Mouse (Mus musculus): ENCODE data around the gene Spata13. TPM values are rescaled to one million over a fixed set of nuclear protein-coding genes. Genes with fewer than 3 reads are reported as not detected.

Gene Spata13
- polyA plus RNA-seq (2012; rRNA removed; ENCODE audit: low replicate concordance), result 10.0 and 16.1 TPM in 2 replicates

DNA sequence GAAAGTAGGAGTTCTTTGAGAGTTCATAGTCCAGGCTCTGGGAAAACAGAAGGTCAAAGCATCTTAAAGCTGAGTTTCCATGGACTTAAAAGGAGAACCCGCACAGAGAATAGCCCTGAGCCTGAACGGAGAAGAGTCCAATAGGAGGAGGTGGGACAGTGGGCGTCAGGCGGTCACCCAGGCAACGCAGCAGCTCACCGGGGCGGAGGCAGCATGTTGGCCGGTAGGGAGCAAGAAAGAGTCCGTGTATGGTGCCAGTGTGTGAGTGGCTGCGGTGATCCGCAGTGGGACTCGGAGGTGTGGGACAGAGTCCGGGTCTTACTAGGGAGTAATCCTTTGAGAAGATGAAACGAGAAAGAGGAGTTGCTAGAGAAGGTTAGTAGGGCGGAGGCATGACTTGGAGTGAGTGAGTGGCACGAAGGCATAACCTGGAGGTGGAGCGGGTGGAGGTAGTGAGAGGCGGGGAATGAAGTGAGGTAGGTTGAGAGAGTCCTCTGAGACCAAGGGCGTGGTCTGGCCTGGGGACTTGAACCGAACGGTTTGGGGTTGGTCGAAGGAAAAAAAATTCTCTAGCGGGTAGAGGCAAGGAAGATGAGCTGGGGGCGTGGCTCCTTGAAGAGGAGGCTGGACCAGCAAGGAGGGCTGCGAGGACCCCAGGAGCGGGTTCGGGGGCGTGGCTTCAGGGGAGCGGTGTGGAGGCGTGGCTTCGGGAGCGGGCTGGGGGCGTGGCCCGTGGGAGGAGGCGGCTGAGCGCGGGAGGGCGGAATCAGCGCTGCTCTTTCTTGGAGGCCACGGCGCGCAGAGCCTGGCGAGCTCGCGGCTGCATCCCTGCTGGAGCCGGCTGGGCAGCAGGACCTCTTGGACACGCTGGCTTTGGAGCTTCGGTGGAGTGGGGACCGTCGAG is at the start of gene Spata13:
Gene Spata13 (plus strand): TSS at position 41 of the 904 bp plus-strand sequence.

GRCm38 (mm10) chr14:60767884-60768283 is 134.1 kb downstream of the Spata13 start, which contains the start of gene C1qtnf9:
TSS of gene C1qtnf9 (plus strand) at chr14:60768134.

GRCm38 (mm10) chr14:60784427-60785315 is 150.9 kb downstream of the Spata13 start, which contains the start of gene Mipep:
TSS of gene Mipep (plus strand) at chr14:60784573.

Other genes with a start within 250 kb of the Spata13 start
- gene C1qtnf9, start 134.1 kb downstream of the Spata13 start, polyA plus RNA-seq (2012; rRNA removed; ENCODE audit: low replicate concordance), result 14.3 and 76.3 TPM in 2 replicates
- 12.3 and 14.9 TPM in 2 replicates for gene Mipep, start 150.6 kb downstream of the Spata13 start, polyA plus RNA-seq (2012; rRNA removed; ENCODE audit: low replicate concordance)

Data from subcutaneous adipose tissue, adult 2 months (tissue).